Mouse (Mus musculus) midbrain, postnatal 0 days (tissue): ENCODE results near the gene Cipc. TPM values are rescaled to one million over a fixed set of nuclear protein-coding genes. Genes with fewer than 3 reads are reported as not detected.
A peak's percentile ranks its signal among the peaks of the same experiment; 100 is the strongest.

Experiments used
- ATAC-seq: fragments of 200-750 bp; cut with Nextera tagmentation; 2 replicates; pipeline ENCODE4 v1.8.0; 2017; ENCODE audit warnings: moderate number of reproducible peaks, mild to moderate bottlenecking, moderate TSS enrichment, moderate library complexity; ENCODE audit not compliant: low FRiP score
- DNase-seq: peaks from one replicate; pipeline ENCODE4 v3.0.0-alpha.2; 2015; ENCODE audit warnings: low spot score
- H3K27ac ChIP-seq: fragments of 300-500 bp; sonication (generic); 2 replicates; pipeline ENCODE4 v1.5.1; 2014; ENCODE audit warnings: low read depth, mild to moderate bottlenecking, low read length, mixed read lengths
- H3K27me3 ChIP-seq: fragments of 300-500 bp; sonication (generic); 2 replicates; pipeline ENCODE4 v1.6.1; 2014; ENCODE audit warnings: low read length, control low read depth, mixed read lengths; ENCODE audit not compliant: insufficient read depth
- H3K36me3 ChIP-seq: fragments of 300-500 bp; sonication (generic); 2 replicates; pipeline ENCODE4 v1.6.1; 2014; ENCODE audit warnings: low read length, control low read depth, mixed read lengths; ENCODE audit not compliant: insufficient read depth
- H3K4me1 ChIP-seq: fragments of 300-500 bp; sonication (generic); 2 replicates; pipeline ENCODE4 v1.6.1; 2014; ENCODE audit warnings: mild to moderate bottlenecking, control low read depth, antibody characterized with exemption, low read length, mixed read lengths; ENCODE audit not compliant: insufficient read depth
- H3K4me2 ChIP-seq: fragments of 300-500 bp; sonication (generic); 2 replicates; pipeline ENCODE4 v1.6.1; 2014; ENCODE audit warnings: low read depth, mild to moderate bottlenecking, low read length, mixed read lengths; ENCODE audit not compliant: poor library complexity, severe bottlenecking
- H3K4me3 ChIP-seq: fragments of 300-500 bp; sonication (generic); 2 replicates; pipeline ENCODE4 v1.5.1; 2014; ENCODE audit warnings: low read depth, mild to moderate bottlenecking, low read length, moderate library complexity
- H3K9ac ChIP-seq: fragments of 300-500 bp; sonication (generic); replicated peaks from 2 replicates; pipeline ENCODE4 v1.6.1; 2014; ENCODE audit warnings: mild to moderate bottlenecking, low read length, moderate library complexity, mixed read lengths; ENCODE audit not compliant: poor library complexity, severe bottlenecking
- H3K9me3 ChIP-seq: fragments of 300-500 bp; sonication (generic); 2 replicates; pipeline ENCODE4 v1.6.1; 2016; ENCODE audit warnings: low read length, control low read depth
- CTCF ChIP-seq: IDR thresholded peaks from 2 replicates; pipeline ENCODE4 v1.5.1; 2016; ENCODE audit warnings: antibody characterized with exemption, mild to moderate bottlenecking
- WGBS: fragments of 180-500 bp; shearing (Covaris S2); extraction: QIAGEN DNeasy Blood & Tissue Kit; methylation state at CpG from one replicate; pipeline ENCODE4 v1.1.7; 2014; 5-methylcytosine and 5-hydroxymethylcytosine counted together
- polyA plus RNA-seq: library from polyadenylated mRNA; unstranded; fragments of >200 nt; fragmentation: Nextera tagmentation; extraction: Ambion mirVana; gene quantifications from 2 replicates; pipeline ENCODE4 v1.2.1, GENCODE M21; 2015
- total RNA-seq: library from RNA; depleted of rRNA; stranded (reverse); fragments of >200 nt; gene quantifications from 2 replicates; pipeline ENCODE4 v1.2.3, GENCODE M21; 2014

Cipc gene
- total and polyA plus RNA-seq, 2 experiments from 2014 or later, result 34.6 to 77.5 TPM

- ATAC-seq (no peak), DNase-seq (no peak)
- H3K27me3 ChIP-seq, result no peaks in the 10 kb centered on the region
- 82% methylated on average over 11 of the region's 11 CpGs for WGBS
- no peak overlapping the region for H3K4me2 ChIP-seq
- no peak overlapping the region for H3K9ac ChIP-seq
- no peak overlapping the region for H3K4me3 ChIP-seq
- H3K27ac ChIP-seq, result no peak overlapping the region
- TF ChIP-seq CTCF, result no peak
- H3K9me3 ChIP-seq, result no peaks in the 10 kb centered on the region
- H3K36me3 ChIP-seq, result no peaks in the 10 kb centered on the region
- H3K4me1 ChIP-seq, result peaks cover 5% of the 10 kb centered on the region; the same call in 1 of the 2 replicates
Measured at GRCm38 (mm10) chr12:86936587-86937343, 10.1 kb upstream of the Cipc start.

GRCm38 (mm10) chr12:86938571-86938970, 8.3 kb upstream of the Cipc start:
- no peak overlapping the region for H3K9ac ChIP-seq
- H3K9me3 ChIP-seq, result no peaks in the 10 kb centered on the region
- TF ChIP-seq CTCF, result no peak
- no peak overlapping the region for H3K4me2 ChIP-seq
- DNase-seq (no peak), ATAC-seq (no peak)
- no peak overlapping the region for H3K27ac ChIP-seq
- H3K27me3 ChIP-seq, result no peaks in the 10 kb centered on the region
- H3K4me1 ChIP-seq, result peaks cover 5% of the 10 kb centered on the region; the same call in 1 of the 2 replicates
- H3K36me3 ChIP-seq, result no peaks in the 10 kb centered on the region
- 55% methylated on average over 9 of the region's 9 CpGs for WGBS
- no peak overlapping the region for H3K4me3 ChIP-seq

- Histone ChIP-seq H3K27ac (peak overlapping the region; percentile 91), H3K9me3 (no peaks in the 10 kb centered on the region), H3K36me3 (no peaks in the 10 kb centered on the region), H3K4me3 (no peak overlapping the region), H3K9ac (no peak overlapping the region), H3K4me2 (no peak overlapping the region), H3K4me1 (peaks cover 10% of the 10 kb centered on the region), H3K27me3 (no peaks in the 10 kb centered on the region)
- DNase-seq, result peak; percentile 67
- ATAC-seq, result peak; percentile 65; the same call in 1 of the 2 replicates
- TF ChIP-seq CTCF, result peak; percentile 30
- 11% methylated on average over 11 of the region's 11 CpGs for WGBS
Measured at GRCm38 (mm10) chr12:86941173-86941572, 5.7 kb upstream of the Cipc start.

- Histone ChIP-seq H3K27me3 (no peaks in the 10 kb centered on the region), H3K4me2 (peak overlapping the region; percentile 15; the same call in 1 of the 2 replicates), H3K9me3 (no peaks in the 10 kb centered on the region), H3K36me3 (no peaks in the 10 kb centered on the region), H3K4me3 (no peak overlapping the region), H3K4me1 (peaks cover 10% of the 10 kb centered on the region), H3K27ac (peak overlapping the region; percentile 91), H3K9ac (peak overlapping the region; percentile 6; the same call in 1 of the 2 replicates)
- DNase-seq (peak; percentile 92), ATAC-seq (peak; percentile 65)
- TF ChIP-seq CTCF, result no peak
- WGBS, result 14% methylated on average over 5 of the region's 5 CpGs
Measured at GRCm38 (mm10) chr12:86941734-86942486, 4.9 kb upstream of the Cipc start.

- Histone ChIP-seq H3K4me1 (peaks cover 14% of the 10 kb centered on the region), H3K36me3 (no peaks in the 10 kb centered on the region), H3K9me3 (no peaks in the 10 kb centered on the region), H3K27ac (0 out of 2 replicates have a peak overlapping the region, but pooled peaks have one; percentile 91), H3K4me3 (no peak overlapping the region), H3K9ac (no peak overlapping the region), H3K27me3 (no peaks in the 10 kb centered on the region), H3K4me2 (no peak overlapping the region)
- no peak for TF ChIP-seq CTCF
- DNase-seq (no peak), ATAC-seq (no peak)
- WGBS, result 93% methylated on average over 8 of the region's 8 CpGs
Measured at GRCm38 (mm10) chr12:86943421-86943820, 3.4 kb upstream of the Cipc start.

GRCm38 (mm10) chr12:86945126-86945525, 1.7 kb upstream of the Cipc start:
- no peak overlapping the region for H3K4me2 ChIP-seq
- TF ChIP-seq CTCF, result peak; percentile 94
- no peak for ATAC-seq
- no peaks in the 10 kb centered on the region for H3K36me3 ChIP-seq
- no peaks in the 10 kb centered on the region for H3K9me3 ChIP-seq
- H3K4me3 ChIP-seq, result no peak overlapping the region
- peak; percentile 92 for DNase-seq
- peak overlapping the region; percentile 63; the same call in 1 of the 2 replicates for H3K27ac ChIP-seq
- no peaks in the 10 kb centered on the region for H3K27me3 ChIP-seq
- H3K9ac ChIP-seq, result no peak overlapping the region
- H3K4me1 ChIP-seq, result peaks cover 19% of the 10 kb centered on the region
- WGBS, result under 1% methylated on average over 4 of the region's 4 CpGs
